In genomic region chr5:143339603-143340002, GRCm38 (mm10) we compare ENCODE assay signal across 29 mouse cellular contexts. TPM values are rescaled to one million over a fixed set of nuclear protein-coding genes. Genes with fewer than 3 reads are reported as not detected.
"Had no signal": no experiment of that assay in that cellular context is flagged by ENCODE, and none has a peak within 500 bp of the region (broad histone marks: within the 10 kb centered on the region; RNA-seq: fewer than 3 reads in every experiment).

No protein-coding gene starts in this region.

- H3K27ac ChIP-seq: embryonic facial prominence, embryonic 10.5 days; embryonic facial prominence, embryonic 12.5 days; embryonic facial prominence, embryonic 13.5 days; embryonic facial prominence, embryonic 15.5 days; forebrain, embryonic 10.5 days; forebrain, embryonic 13.5 days; forebrain, embryonic 15.5 days; gastrocnemius, adult 2 months; heart, adult 2 months; heart, embryonic 10.5 days had no signal

- H3K4me2 ChIP-seq: embryonic facial prominence, embryonic 12.5 days; embryonic facial prominence, embryonic 13.5 days; embryonic facial prominence, embryonic 15.5 days; forebrain, embryonic 13.5 days; forebrain, embryonic 15.5 days; heart, embryonic 11.5 days had no signal

- H3K9ac ChIP-seq: embryonic facial prominence, embryonic 12.5 days; embryonic facial prominence, embryonic 13.5 days; embryonic facial prominence, embryonic 15.5 days; forebrain, embryonic 13.5 days; forebrain, embryonic 15.5 days; forebrain, postnatal 0 days had no signal

- H3K4me3 ChIP-seq: embryonic facial prominence, embryonic 10.5 days; embryonic facial prominence, embryonic 12.5 days; embryonic facial prominence, embryonic 13.5 days; embryonic facial prominence, embryonic 15.5 days; erythroblast, embryonic 14.5 days; forebrain, embryonic 10.5 days; forebrain, embryonic 13.5 days; forebrain, embryonic 15.5 days; gastrocnemius, adult 2 months; heart, adult 2 months; heart, embryonic 10.5 days had no signal

- H3K36me3 ChIP-seq: embryonic facial prominence, embryonic 10.5 days; embryonic facial prominence, embryonic 12.5 days; embryonic facial prominence, embryonic 13.5 days; embryonic facial prominence, embryonic 15.5 days; forebrain, embryonic 10.5 days; forebrain, embryonic 15.5 days; heart, embryonic 10.5 days had no signal

- H3K27me3 ChIP-seq: embryonic facial prominence, embryonic 12.5 days; embryonic facial prominence, embryonic 13.5 days; embryonic facial prominence, embryonic 15.5 days had no signal

- H3K9me3 ChIP-seq: embryonic facial prominence, embryonic 10.5 days; embryonic facial prominence, embryonic 12.5 days; embryonic facial prominence, embryonic 13.5 days; embryonic facial prominence, embryonic 15.5 days; forebrain, embryonic 13.5 days; forebrain, embryonic 15.5 days; heart, embryonic 10.5 days had no signal

- ATAC-seq: forebrain, embryonic 13.5 days; forebrain, embryonic 14.5 days; forebrain, embryonic 15.5 days; forebrain, embryonic 16.5 days; forebrain, postnatal 0 days had no signal

- H3K4me1 ChIP-seq: embryonic facial prominence, embryonic 10.5 days; embryonic facial prominence, embryonic 12.5 days; embryonic facial prominence, embryonic 13.5 days; embryonic facial prominence, embryonic 15.5 days; forebrain, embryonic 10.5 days; forebrain, embryonic 13.5 days; forebrain, embryonic 15.5 days; heart, embryonic 10.5 days had no signal

- DNase-seq: cerebellum, adult 9-11 months; cerebellum, postnatal 10 days; cerebellum, postnatal 14 days; cerebellum, postnatal 25 days; cerebellum, postnatal 36 days; embryo, embryonic 11 days; forebrain, postnatal 0 days; gastrocnemius, adult 2 months; gastrocnemius, postnatal 10 days; gastrocnemius, postnatal 14 days; gastrocnemius, postnatal 25 days; gastrocnemius, postnatal 36 days; heart, adult 11 months; heart, adult 18-20 months; heart, adult 2 months had no signal

RNA-seq across cellular contexts. Expression of gene Grid2ip, which starts 17.5 kb away (rescaled TPM):
- polyA plus RNA-seq: erythroblast, embryonic 14.5 days; gonadal fat pad, adult 2 months; heart, adult 2 months had no signal

RNA-seq across cellular contexts. Expression of gene Zfp853, which starts 46.2 kb away (rescaled TPM):
- polyA plus RNA-seq: embryonic facial prominence, embryonic 10.5 days; embryonic facial prominence, embryonic 11.5 days; forebrain, embryonic 10.5 days; forebrain, embryonic 13.5 days; forebrain, embryonic 14.5 days; forebrain, embryonic 15.5 days; heart, embryonic 10.5 days; heart, embryonic 11.5 days had no signal
